Mouse (Mus musculus) intestine, postnatal 0 days (tissue): Measurements from ENCODE around the gene Foxf1. TPM values are rescaled to one million over a fixed set of nuclear protein-coding genes. Genes with fewer than 3 reads are reported as not detected.

Experiments
- ATAC-seq: fragments of 200-750 bp; cut with Nextera tagmentation; 2 replicates; pipeline ENCODE4 v1.8.0; 2017; ENCODE audit warnings: mild to moderate bottlenecking, moderate TSS enrichment, moderate library complexity
- H3K27ac ChIP-seq: fragments of 300-500 bp; sonication (generic); 2 replicates; pipeline ENCODE4 v1.5.1; 2014; ENCODE audit warnings: mild to moderate bottlenecking, low read depth, low read length, moderate library complexity
- H3K27me3 ChIP-seq: fragments of 300-500 bp; sonication (generic); replicated peaks from 2 replicates; pipeline ENCODE4 v1.6.1; 2014; ENCODE audit warnings: low read length, mixed read lengths; ENCODE audit not compliant: control insufficient read depth, insufficient read depth
- H3K36me3 ChIP-seq: fragments of 300-500 bp; sonication (generic); 2 replicates; pipeline ENCODE4 v1.6.1; 2014; ENCODE audit warnings: mild to moderate bottlenecking, moderate library complexity; ENCODE audit not compliant: control insufficient read depth, insufficient read depth
- H3K4me1 ChIP-seq: fragments of 300-500 bp; sonication (generic); replicated peaks from 2 replicates; pipeline ENCODE4 v1.6.1; 2014; ENCODE audit warnings: antibody characterized with exemption, low read length, mixed read lengths; ENCODE audit not compliant: control insufficient read depth, insufficient read depth
- H3K4me2 ChIP-seq: fragments of 300-500 bp; sonication (generic); replicated peaks from 2 replicates; pipeline ENCODE4 v1.6.1; 2014; ENCODE audit warnings: low read depth, mild to moderate bottlenecking, moderate library complexity
- H3K4me3 ChIP-seq: fragments of 300-500 bp; sonication (generic); 2 replicates; pipeline ENCODE4 v1.5.1; 2014; ENCODE audit warnings: low read depth, low read length
- H3K9ac ChIP-seq: fragments of 300-500 bp; sonication (generic); 2 replicates; pipeline ENCODE4 v1.6.1; 2014; ENCODE audit warnings: mild to moderate bottlenecking, low read depth, low read length
- H3K9me3 ChIP-seq: fragments of 300-500 bp; sonication (generic); 2 replicates; pipeline ENCODE4 v1.6.1; 2016; ENCODE audit warnings: mixed run types; ENCODE audit not compliant: control insufficient read depth
- CTCF ChIP-seq: sonication (generic); IDR thresholded peaks from 2 replicates; pipeline ENCODE4 v1.5.1; 2016; ENCODE audit warnings: low read depth, mild to moderate bottlenecking, control low read depth, antibody characterized with exemption, moderate library complexity
- WGBS: fragments of 180-500 bp; shearing (Covaris S2); extraction: QIAGEN DNeasy Blood & Tissue Kit; methylation state at CpG from one replicate; pipeline ENCODE4 v1.1.7; 2014; 5-methylcytosine and 5-hydroxymethylcytosine counted together
- polyA plus RNA-seq: library from polyadenylated mRNA; unstranded; fragments of >200 nt; fragmentation: Nextera tagmentation; extraction: Ambion mirVana; gene quantifications from 2 replicates; pipeline ENCODE4 v1.2.1, GENCODE M21; 2015

Gene Foxf1
- polyA plus RNA-seq, 1 experiment from 2014 or later, result 50.1 TPM

- no peaks in the 10 kb centered on the region for H3K9me3 ChIP-seq
- H3K27ac ChIP-seq, result 0 out of 2 replicates have a peak overlapping the region, but pooled peaks have one; percentile 6
- peak overlapping the region; percentile 63 for H3K4me2 ChIP-seq
- peaks cover 67% of the 10 kb centered on the region for H3K27me3 ChIP-seq
- TF ChIP-seq CTCF, result no peak
- peak overlapping the region; percentile 27; the same call in 1 of the 2 replicates for H3K9ac ChIP-seq
- no peaks in the 10 kb centered on the region for H3K36me3 ChIP-seq
- no peak for ATAC-seq
- peak overlapping the region; percentile 26 for H3K4me3 ChIP-seq
- 4% methylated on average over 10 of the region's 10 CpGs for WGBS
- no peaks in the 10 kb centered on the region for H3K4me1 ChIP-seq
Observed at GRCm38 (mm10) chr8:121074848-121075145, 9.4 kb upstream of the Foxf1 start.

DNA sequence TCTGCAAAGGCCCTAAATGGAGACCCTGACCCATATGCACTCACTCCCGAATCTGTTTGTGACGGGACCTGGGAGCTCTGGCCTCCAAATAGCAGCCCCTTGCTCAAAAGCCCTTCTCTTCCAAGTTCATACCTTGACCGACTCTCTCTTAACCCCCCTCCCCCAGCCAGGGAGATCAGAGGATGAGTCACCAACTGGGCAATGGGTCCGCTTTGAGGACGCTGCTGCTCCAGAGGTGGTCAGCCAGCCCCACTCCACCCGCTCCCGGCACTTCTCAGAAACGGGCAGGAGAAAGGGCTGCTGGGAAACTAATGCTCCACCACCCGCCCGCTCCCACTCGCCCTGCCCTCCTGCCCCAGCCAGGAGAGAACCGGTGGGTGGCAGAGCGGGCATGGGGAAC lies 8.2 kb upstream of the Foxf1 start:
- H3K4me1 ChIP-seq, result no peaks in the 10 kb centered on the region
- H3K9me3 ChIP-seq, result no peaks in the 10 kb centered on the region
- H3K36me3 ChIP-seq, result no peaks in the 10 kb centered on the region
- no peak overlapping the region for H3K9ac ChIP-seq
- H3K27ac ChIP-seq, result peak overlapping the region; percentile 10; the same call in 1 of the 2 replicates
- WGBS, result 9% methylated on average over 13 of the region's 13 CpGs
- peaks cover 78% of the 10 kb centered on the region for H3K27me3 ChIP-seq
- no peak for ATAC-seq
- TF ChIP-seq CTCF, result no peak
- H3K4me3 ChIP-seq, result peak overlapping the region; percentile 1; the same call in 1 of the 2 replicates
- peak overlapping the region; percentile 44 for H3K4me2 ChIP-seq

- H3K27me3 ChIP-seq, result peaks cover 77% of the 10 kb centered on the region
- no peak overlapping the region; the same call in 1 of the 2 replicates for H3K4me3 ChIP-seq
- no peaks in the 10 kb centered on the region for H3K4me1 ChIP-seq
- no peaks in the 10 kb centered on the region for H3K36me3 ChIP-seq
- no peak for TF ChIP-seq CTCF
- ATAC-seq, result no peak
- H3K4me2 ChIP-seq, result peak overlapping the region; percentile 44
- WGBS, result 20% methylated on average over 7 of the region's 7 CpGs
- no peaks in the 10 kb centered on the region for H3K9me3 ChIP-seq
- H3K27ac ChIP-seq, result 0 out of 2 replicates have a peak overlapping the region, but pooled peaks have one; percentile 10
- no peak overlapping the region for H3K9ac ChIP-seq
Observed at GRCm38 (mm10) chr8:121076555-121076954, 7.6 kb upstream of the Foxf1 start.

- no peak for ATAC-seq
- H3K4me3 ChIP-seq, result peak overlapping the region; percentile 65
- no peak overlapping the region for H3K27ac ChIP-seq
- no peaks in the 10 kb centered on the region for H3K4me1 ChIP-seq
- TF ChIP-seq CTCF, result no peak
- 0 out of 2 replicates have a peak overlapping the region, but pooled peaks have one; percentile 22 for H3K9ac ChIP-seq
- 9% methylated on average over 14 of the region's 14 CpGs for WGBS
- no peaks in the 10 kb centered on the region for H3K36me3 ChIP-seq
- H3K9me3 ChIP-seq, result no peaks in the 10 kb centered on the region
- peak overlapping the region; percentile 84 for H3K4me2 ChIP-seq
- peaks cover 85% of the 10 kb centered on the region for H3K27me3 ChIP-seq
Observed at GRCm38 (mm10) chr8:121078721-121079120, 5.5 kb upstream of the Foxf1 start.

DNA sequence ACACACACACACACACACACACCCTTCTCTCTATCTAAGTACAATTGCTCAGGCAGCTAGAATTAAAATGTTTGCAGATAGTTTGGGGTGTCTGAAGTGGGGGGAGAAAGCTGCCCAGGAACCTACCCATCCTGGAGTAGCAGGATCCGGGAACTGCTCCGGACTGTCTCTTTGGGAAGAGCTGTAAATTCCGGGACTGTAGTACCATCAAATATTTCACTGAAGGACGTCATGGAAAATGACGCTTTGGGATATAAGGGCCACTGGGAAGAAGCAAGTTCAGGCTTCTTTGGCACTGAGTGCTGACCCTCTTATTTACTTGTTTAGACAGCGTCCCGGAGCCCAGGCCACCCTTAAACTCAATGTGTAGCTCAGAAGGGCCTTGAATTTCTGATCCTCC lies 5.0 kb upstream of the Foxf1 start:
- ATAC-seq, result no peak
- no peak for TF ChIP-seq CTCF
- 0 out of 2 replicates have a peak overlapping the region, but pooled peaks have one; percentile 87 for H3K27ac ChIP-seq
- no peaks in the 10 kb centered on the region for H3K4me1 ChIP-seq
- no peaks in the 10 kb centered on the region for H3K9me3 ChIP-seq
- no peaks in the 10 kb centered on the region for H3K36me3 ChIP-seq
- H3K4me2 ChIP-seq, result peak overlapping the region; percentile 84; the same call in 1 of the 2 replicates
- H3K4me3 ChIP-seq, result peak overlapping the region; percentile 65
- 0 out of 2 replicates have a peak overlapping the region, but pooled peaks have one; percentile 22 for H3K9ac ChIP-seq
- 9% methylated on average over 7 of the region's 7 CpGs for WGBS
- H3K27me3 ChIP-seq, result peaks cover 86% of the 10 kb centered on the region

DNA sequence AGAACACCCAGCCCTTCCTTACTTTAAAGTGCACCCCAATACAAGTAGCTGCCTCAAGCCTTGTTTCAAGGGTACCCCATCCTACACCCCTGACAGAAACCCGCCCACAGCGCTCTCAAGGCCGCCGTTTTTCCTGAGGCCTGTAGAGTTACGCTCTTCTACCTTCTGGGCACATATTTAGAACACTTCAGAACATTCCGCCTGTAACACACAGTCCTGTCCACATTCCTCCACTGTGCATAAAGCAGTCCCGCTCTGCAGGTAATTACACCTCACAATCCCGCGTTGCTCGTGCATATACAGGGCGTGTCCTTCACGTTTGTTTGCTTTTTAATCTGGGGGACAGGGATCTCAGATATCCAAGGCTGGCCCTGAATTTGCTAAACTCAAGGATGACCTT lies 4.2 kb upstream of the Foxf1 start:
- H3K4me1 ChIP-seq, result no peaks in the 10 kb centered on the region
- H3K36me3 ChIP-seq, result no peaks in the 10 kb centered on the region
- TF ChIP-seq CTCF, result no peak
- no peak for ATAC-seq
- WGBS, result 5% methylated on average over 12 of the region's 12 CpGs
- H3K4me3 ChIP-seq, result peak overlapping the region; percentile 65
- H3K4me2 ChIP-seq, result peak overlapping the region; percentile 84
- no peaks in the 10 kb centered on the region for H3K9me3 ChIP-seq
- H3K27ac ChIP-seq, result peak overlapping the region; percentile 87
- peak overlapping the region; percentile 75 for H3K9ac ChIP-seq
- H3K27me3 ChIP-seq, result peaks cover 88% of the 10 kb centered on the region
